Mouse (Mus musculus): Measurements from ENCODE around the gene Ivns1abp. TPM values are rescaled to one million over a fixed set of nuclear protein-coding genes. Genes with fewer than 3 reads are reported as not detected.

Gene Ivns1abp
- polyA plus RNA-seq, 1 experiment from 2014 or later, result 257 TPM

DNA sequence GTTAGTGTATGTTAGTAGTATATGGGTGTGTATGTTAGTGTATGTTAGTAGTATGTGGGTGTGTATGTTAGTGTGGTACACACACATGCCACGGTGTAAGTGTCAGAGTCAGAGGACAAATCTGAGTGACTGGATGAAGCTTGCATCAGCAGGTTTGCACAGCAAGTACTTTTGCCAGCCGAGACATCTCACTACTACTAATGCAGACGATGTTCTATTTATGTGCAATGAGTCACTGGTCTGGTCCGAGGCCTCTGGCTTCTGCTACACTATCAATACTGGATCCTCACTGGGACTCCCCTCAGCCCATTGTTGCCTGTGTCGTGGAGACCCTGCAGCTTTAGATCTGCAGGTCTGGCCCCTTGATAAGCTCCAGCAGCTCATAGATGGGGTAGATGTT, 27.3 kb downstream of the Ivns1abp start:
- no peak overlapping the region for H3K27ac ChIP-seq
- WGBS, result 91% methylated on average over 5 of the region's 5 CpGs
- ATAC-seq (replicated peaks), result no peak

DNA sequence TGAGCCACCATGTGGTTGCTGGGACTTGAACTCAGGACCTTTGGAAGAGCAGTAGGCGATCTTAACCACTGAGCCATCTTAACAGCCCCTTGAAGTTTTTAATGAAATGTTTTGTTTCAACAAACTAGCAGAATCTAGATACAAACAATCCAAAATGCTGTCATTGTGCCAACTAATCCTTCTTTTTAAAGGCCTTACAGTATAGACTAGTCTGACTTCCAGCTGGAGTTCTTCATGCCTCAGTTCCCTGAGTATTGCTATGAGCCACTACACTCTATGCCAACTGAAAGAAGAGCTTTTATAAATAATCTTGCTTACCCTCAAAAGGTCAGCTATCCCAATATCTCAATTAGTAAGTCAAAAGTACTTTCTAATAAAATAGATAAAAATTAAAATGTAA, 28.5 kb downstream of the Ivns1abp start:
- no peak overlapping the region for H3K4me3 ChIP-seq
- H3K4me2 ChIP-seq, result no peak overlapping the region
- ATAC-seq (replicated peaks), result no peak
- H3K36me3 ChIP-seq (replicated peaks), result peaks cover 12% of the 10 kb centered on the region
- H3K27ac ChIP-seq, result no peak overlapping the region
- H3K27me3 ChIP-seq (replicated peaks), result no peaks in the 10 kb centered on the region
- H3K9me3 ChIP-seq, result no peaks in the 10 kb centered on the region
- H3K4me1 ChIP-seq, result no peaks in the 10 kb centered on the region
- H3K9ac ChIP-seq, result no peak overlapping the region
- 96% methylated on average over 1 of the region's 1 CpGs for WGBS

More for the DNA sequence above, 27.3 kb downstream of the Ivns1abp start:
- H3K36me3 ChIP-seq (replicated peaks), result peaks cover 14% of the 10 kb centered on the region
- no peak overlapping the region for H3K4me2 ChIP-seq
- no peak overlapping the region for H3K9ac ChIP-seq
- H3K4me3 ChIP-seq, result no peak overlapping the region
- no peaks in the 10 kb centered on the region for H3K4me1 ChIP-seq
- H3K27me3 ChIP-seq (replicated peaks), result no peaks in the 10 kb centered on the region
- no peaks in the 10 kb centered on the region for H3K9me3 ChIP-seq

DNA sequence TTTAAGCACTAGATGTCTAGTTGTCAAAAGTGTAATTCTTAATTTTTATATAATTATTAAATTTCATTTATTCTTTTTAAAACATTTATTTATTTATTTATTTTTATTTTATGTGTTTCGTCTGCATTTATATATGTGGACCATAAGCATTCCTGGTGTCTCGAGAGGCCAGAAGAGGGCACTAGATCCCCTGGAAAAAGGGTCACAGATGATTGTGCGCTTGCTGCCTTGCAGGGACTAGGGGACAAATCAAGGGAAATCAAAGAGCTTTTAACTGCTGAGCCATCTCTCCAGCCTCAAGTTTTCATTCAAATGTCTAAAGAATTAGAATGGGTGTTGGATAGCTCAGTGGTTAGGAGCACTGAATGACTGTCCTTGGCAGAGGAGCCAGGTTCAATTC, 33.1 kb downstream of the Ivns1abp start:
- Histone ChIP-seq H3K36me3 (replicated peaks) (no peaks in the 10 kb centered on the region), H3K9me3 (no peaks in the 10 kb centered on the region), H3K4me2 (no peak overlapping the region), H3K27ac (no peak overlapping the region), H3K27me3 (replicated peaks) (no peaks in the 10 kb centered on the region), H3K4me3 (no peak overlapping the region), H3K9ac (no peak overlapping the region), H3K4me1 (no peaks in the 10 kb centered on the region)
- WGBS, result 86% methylated on average over 3 of the region's 3 CpGs
- ATAC-seq (replicated peaks), result no peak

DNA sequence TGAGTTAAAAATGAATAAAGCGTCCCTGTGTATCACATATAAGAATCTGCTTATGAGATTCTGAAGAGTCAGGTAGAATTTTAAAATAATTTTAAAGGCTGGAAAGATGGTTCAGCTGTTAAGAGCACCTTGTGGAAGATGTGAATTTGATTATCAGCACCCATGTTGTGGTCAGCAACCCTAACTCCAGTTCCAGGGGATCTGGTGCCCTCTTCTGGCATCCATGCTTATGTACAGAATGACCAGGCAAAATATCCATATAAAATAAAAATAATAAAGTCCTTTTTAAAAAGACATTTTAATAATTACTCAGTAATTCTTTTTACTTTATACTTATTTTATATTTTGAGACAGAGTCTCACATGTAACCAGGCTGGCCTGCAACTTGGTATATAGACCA, 45.8 kb downstream of the Ivns1abp start:
- ATAC-seq (replicated peaks), result no peak
- Histone ChIP-seq H3K36me3 (replicated peaks) (no peaks in the 10 kb centered on the region), H3K4me2 (no peak overlapping the region), H3K9me3 (no peaks in the 10 kb centered on the region), H3K27ac (no peak overlapping the region), H3K27me3 (replicated peaks) (no peaks in the 10 kb centered on the region), H3K4me1 (no peaks in the 10 kb centered on the region), H3K9ac (no peak overlapping the region), H3K4me3 (no peak overlapping the region)
- 98% methylated on average over 1 of the region's 1 CpGs for WGBS

DNA sequence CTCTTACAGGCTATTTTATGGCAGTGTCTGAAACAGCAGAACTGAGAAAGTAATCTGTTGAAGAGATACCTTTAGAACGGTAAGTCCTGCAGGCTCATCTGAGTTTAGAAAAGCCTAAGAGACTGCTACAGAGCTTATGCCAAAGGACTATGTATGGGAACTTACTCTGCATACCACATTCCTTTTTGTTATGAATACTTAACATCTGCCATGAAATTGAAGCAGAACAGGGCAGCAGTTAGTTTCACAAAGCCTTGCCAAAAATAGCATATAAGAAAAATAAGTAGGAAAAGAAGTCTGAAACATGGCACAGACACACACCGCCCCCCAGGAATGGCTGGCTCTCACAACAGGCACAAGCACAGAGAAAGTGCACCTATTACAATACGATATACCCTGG, 65.5 kb downstream of the Ivns1abp start:
- H3K4me3 ChIP-seq, result no peak overlapping the region
- no peaks in the 10 kb centered on the region for H3K4me1 ChIP-seq
- no peak for ATAC-seq (replicated peaks)
- H3K9ac ChIP-seq, result no peak overlapping the region
- no peak overlapping the region for H3K27ac ChIP-seq
- WGBS, result 97% methylated on average over 3 of the region's 3 CpGs
- H3K4me2 ChIP-seq, result no peak overlapping the region
- no peaks in the 10 kb centered on the region for H3K9me3 ChIP-seq
- no peaks in the 10 kb centered on the region; the same call in 1 of the 2 replicates for H3K36me3 ChIP-seq (replicated peaks)
- H3K27me3 ChIP-seq (replicated peaks), result no peaks in the 10 kb centered on the region

Other genes starting within 250 kb of the Ivns1abp start
- gene Gm47985, start 161.9 kb upstream of the Ivns1abp start, polyA plus RNA-seq (2015; fragmentation: Nextera tagmentation; extraction: Ambion mirVana), result not detected in 2 replicates
- gene Gm8947, start 152.1 kb upstream of the Ivns1abp start, polyA plus RNA-seq (2015; fragmentation: Nextera tagmentation; extraction: Ambion mirVana), result not detected in 2 replicates
- gene Gm47995, start 146.0 kb upstream of the Ivns1abp start, polyA plus RNA-seq (2015; fragmentation: Nextera tagmentation; extraction: Ambion mirVana), result not detected in 2 replicates
- gene 3110040M04Rik, start 140.4 kb upstream of the Ivns1abp start, polyA plus RNA-seq (2015; fragmentation: Nextera tagmentation; extraction: Ambion mirVana), result not detected in 2 replicates
- gene Gm47996, start 134.3 kb upstream of the Ivns1abp start, polyA plus RNA-seq (2015; fragmentation: Nextera tagmentation; extraction: Ambion mirVana), result not detected in 2 replicates
- 13.0 and 13.9 TPM in 2 replicates for gene Swt1, start 84.0 kb downstream of the Ivns1abp start, polyA plus RNA-seq (2015; fragmentation: Nextera tagmentation; extraction: Ambion mirVana)
- 46.6 and 48.3 TPM in 2 replicates for gene Trmt1l, start 84.1 kb downstream of the Ivns1abp start, polyA plus RNA-seq (2015; fragmentation: Nextera tagmentation; extraction: Ambion mirVana)
- gene Rnf2, start 156.5 kb downstream of the Ivns1abp start, polyA plus RNA-seq (2015; fragmentation: Nextera tagmentation; extraction: Ambion mirVana), result 113 and 115 TPM in 2 replicates
- gene Fam129a, start 226.7 kb downstream of the Ivns1abp start, polyA plus RNA-seq (2015; fragmentation: Nextera tagmentation; extraction: Ambion mirVana), result 0.77 and 1.4 TPM in 2 replicates

All from midbrain, embryonic 15.5 days (tissue).